Mouse (Mus musculus) olfactory bulb, adult 2 months (tissue): ENCODE measurements around the gene Nploc4.

ENCODE experiments used
- CTCF ChIP-seq: fragments of 200-500 bp; IDR thresholded peaks from 2 replicates; pipeline ENCODE4 v1.5.1; 2012; ENCODE audit warnings: low read depth, mild to moderate bottlenecking, low read length, moderate library complexity; ENCODE audit not compliant: insufficient read depth
- POLR2A ChIP-seq: fragments of 200-500 bp; IDR thresholded peaks from 2 replicates; pipeline ENCODE4 v1.6.1; 2012; ENCODE audit warnings: mild to moderate bottlenecking, low read depth, low read length, moderate library complexity; ENCODE audit not compliant: insufficient read depth

DNA sequence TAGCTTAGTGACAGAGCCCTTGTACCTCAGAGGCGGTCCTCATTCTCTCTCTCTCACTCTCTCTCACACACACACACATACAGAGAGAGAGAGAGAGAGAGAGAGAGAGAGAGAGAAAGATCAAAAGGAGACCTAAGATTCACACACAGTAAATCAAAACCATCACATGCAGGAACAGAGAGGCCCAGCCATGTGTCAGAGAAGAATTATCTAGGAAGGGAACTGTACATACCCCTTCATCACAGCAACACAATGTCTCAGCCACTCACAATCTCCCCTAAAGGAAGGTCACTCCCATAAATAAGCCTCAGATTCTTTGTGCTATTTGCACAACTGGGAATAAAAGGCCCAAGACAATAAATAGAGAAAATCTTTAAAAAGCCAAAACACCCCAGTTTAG lies 18.9 kb downstream of the Nploc4 start:
- TF ChIP-seq CTCF: no peak
- TF ChIP-seq POLR2A: no peak
